Mouse (Mus musculus) layer of hippocampus, adult 9-10 months (tissue): Measurements from ENCODE around the gene Obox3.
"Not testable (repeated sequence)": the region's sequence is repeated elsewhere in the genome, so short reads cannot be mapped to it uniquely, and the experiment has no call there.

ENCODE experiments used
- DNase-seq: peaks from one replicate; pipeline ENCODE4 v3.0.0; 2022; ENCODE audit warnings: low spot score

The Obox3 gene

DNA sequence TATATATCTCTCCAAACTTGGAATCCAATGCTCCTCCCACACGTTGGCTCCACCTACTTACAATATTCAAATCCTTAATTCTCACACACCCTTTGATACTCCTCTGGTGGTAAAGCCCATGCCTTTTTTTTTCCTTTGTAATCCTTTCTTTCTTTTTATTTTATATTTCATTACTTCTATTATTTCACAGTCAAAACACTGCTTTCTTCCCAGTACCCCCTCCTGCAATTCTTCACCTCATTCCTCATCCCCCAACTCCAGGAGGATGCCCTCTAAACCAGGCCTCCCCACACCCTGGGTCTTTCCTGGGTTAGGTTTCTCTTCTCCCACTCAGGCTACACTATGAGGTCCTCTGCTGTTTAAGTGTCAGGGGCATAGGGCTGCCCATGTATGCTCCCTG, at the start of gene Obox3:
Gene Obox3 (minus strand): TSS at position 101 of the 400 bp plus-strand sequence.
- DNase-seq = not testable (repeated sequence)

DNA sequence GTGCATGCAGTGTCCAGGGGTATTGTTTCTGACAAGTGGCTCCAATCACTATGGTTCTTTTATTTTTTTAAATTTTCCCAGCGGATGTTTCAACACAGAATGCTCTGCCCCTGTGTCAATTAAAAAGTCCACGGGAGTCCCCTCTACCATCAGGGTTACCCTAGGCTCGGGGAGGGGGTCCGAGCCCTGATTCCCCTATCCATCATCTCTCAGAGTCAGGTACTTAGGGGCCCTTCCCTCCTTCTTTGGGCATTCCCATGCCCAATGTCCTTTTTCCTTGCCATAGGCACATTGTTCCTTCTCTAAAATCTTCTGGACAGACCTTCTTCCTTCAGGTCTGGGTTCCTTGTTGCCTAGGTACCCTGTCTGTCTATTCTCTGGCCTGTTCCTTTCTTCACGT, 130.3 kb downstream of the Obox3 start:
- DNase-seq = not testable (repeated sequence)
